Mouse (Mus musculus) frontal cortex, adult (tissue): ENCODE data around the gene Gm3250.
"Not testable (repeated sequence)": the region's sequence is repeated elsewhere in the genome, so short reads cannot be mapped to it uniquely, and the experiment has no call there.

ENCODE experiments used
- ATAC-seq: cut with Nextera tagmentation; 2 replicates; pipeline ENCODE4 v1.9.2; 2017; ENCODE audit warnings: mild to moderate bottlenecking, moderate library complexity, mixed read lengths; ENCODE audit not compliant: low TSS enrichment

Gene Gm3250

GRCm38 (mm10) chr10:77750686-77751085, 31.7 kb downstream of the Gm3250 start:
- not testable (repeated sequence) for ATAC-seq

- not testable (repeated sequence) for ATAC-seq
Observed at GRCm38 (mm10) chr10:77741924-77742688, 40.2 kb downstream of the Gm3250 start, which contains the start of gene Gm18596. TSS of gene Gm18596 (minus strand) at chr10:77742638.

- no peak for ATAC-seq
Observed at GRCm38 (mm10) chr10:77738929-77739328, 43.4 kb downstream of the Gm3250 start.

GRCm38 (mm10) chr10:77735928-77736327, 46.4 kb downstream of the Gm3250 start:
- ATAC-seq: no peak
